Mouse (Mus musculus): ENCODE data around the gene Exoc3l4.

DNA sequence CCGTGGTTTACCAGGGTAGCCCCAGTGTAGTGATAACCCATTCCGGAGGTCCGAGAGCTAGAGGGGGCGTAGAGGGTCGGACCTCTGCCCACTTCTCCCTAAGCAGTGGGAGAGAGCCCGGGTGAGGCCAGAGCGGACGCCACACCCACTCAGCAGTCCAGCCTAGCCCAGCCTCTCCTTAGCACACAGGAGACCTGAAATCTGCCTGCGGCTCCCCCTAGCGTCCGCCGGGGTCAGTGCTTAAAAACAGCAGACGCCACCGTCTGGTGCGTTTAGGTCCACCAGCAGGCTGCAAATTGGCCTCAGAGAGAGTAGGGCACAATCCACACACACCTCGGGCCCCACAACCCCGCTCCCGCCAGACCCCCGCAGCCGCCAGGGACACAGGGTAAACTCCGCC, 3.5 kb upstream of the Exoc3l4 start:
- peak; percentile 99 for TF ChIP-seq CTCF (IDR thresholded peaks at IDR 0.05; ENCODE audit: low read depth, low read length)
- TF ChIP-seq EP300 (IDR thresholded peaks at IDR 0.05; ENCODE audit: insufficient read depth, low read depth, low read length), result 0 out of 2 replicates have a peak, but pooled peaks have one; percentile 47
